Mouse (Mus musculus) liver, embryonic 14.5 days (tissue): Measurements from ENCODE around the gene Creb5.

ENCODE experiments used
- CTCF ChIP-seq: IDR thresholded peaks from 2 replicates; pipeline ENCODE4 v1.5.1; 2016; ENCODE audit warnings: antibody characterized with exemption, low read depth, control low read depth
- EP300 ChIP-seq: IDR thresholded peaks from 2 replicates; pipeline ENCODE4 v1.6.1; 2016; ENCODE audit warnings: antibody characterized with exemption, low read depth

- no peak for TF ChIP-seq EP300
- TF ChIP-seq CTCF = no peak
Measured at GRCm38 (mm10) chr6:53469204-53469603, 182.1 kb downstream of the Creb5 start.
